In the genomic region with DNA sequence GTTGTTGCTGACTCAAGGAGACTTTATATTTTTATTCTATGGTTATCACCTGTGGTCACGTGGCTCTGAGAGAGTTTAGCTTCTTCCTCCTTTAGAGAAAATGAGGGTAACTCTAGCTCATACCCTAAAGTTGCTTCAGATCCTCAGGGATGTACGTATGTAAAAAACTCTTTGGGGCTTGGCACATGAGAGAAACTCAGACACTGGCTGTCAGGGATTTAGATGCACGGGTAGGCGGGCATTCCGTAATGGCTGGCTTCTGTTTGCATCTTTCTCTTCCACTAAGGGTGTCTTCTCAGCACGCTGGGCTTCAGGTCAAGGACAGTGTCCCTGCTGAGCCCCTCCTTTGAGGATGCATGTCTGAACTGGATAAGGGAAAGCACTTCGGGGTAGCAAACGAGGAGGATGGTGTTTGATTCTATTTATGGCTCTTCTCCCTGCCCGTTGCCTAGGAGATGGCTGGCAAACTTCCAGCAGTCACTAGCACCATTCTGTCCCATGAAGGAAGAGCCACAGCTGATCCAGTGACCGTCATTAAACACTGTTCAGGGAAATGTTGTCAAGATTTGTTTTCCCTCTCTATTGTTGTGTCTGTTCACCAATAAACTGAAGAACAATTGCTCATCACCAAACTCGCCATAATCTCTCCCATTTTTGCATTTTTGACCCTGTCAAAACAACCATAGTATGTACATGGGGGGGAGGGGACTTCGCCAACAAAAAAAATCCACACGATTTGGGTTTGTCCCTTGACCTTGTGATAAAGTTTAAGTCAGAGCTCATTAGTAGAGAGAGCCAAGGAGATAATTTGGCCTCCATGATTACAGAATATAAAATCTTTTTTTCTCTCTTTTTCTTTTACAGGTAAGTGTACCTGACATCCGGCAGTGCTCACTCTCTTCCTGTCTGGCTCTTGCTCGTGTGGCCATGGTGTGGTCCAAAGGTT, we compare ENCODE assay signal across 9 mouse cellular contexts.
DNase-seq lines count a peak whose midpoint lies in the region; ATAC-seq and TF ChIP-seq lines count a peak whose summit lies in the region.
"Had no signal": no experiment of that assay in that cellular context is flagged by ENCODE, and none has a peak within 500 bp of the region (broad histone marks: within the 10 kb centered on the region; RNA-seq: fewer than 3 reads in every experiment).

No protein-coding gene starts in this region.

- peak; percentile 97 for DNase-seq in heart, adult 11 months
- DNase-seq in heart, postnatal 25 days (ENCODE audit: low spot score), result no peak
- DNase-seq in cerebellum, postnatal 14 days, result peak; percentile 97
- peak; percentile 58 to 64 for DNase-seq in heart, adult 9 months (ENCODE audit: low spot score in 2 of 2)
- peak; percentile 29 for DNase-seq in kidney, adult 9 months
- peak; percentile 93 for DNase-seq in lung, embryonic 14.5 days
- peak; percentile 71 to 73 for DNase-seq in right cerebral cortex, adult 2 months (ENCODE audit: low spot score in 2 of 2)
- no peak for DNase-seq in spleen, postnatal 14 days (ENCODE audit: low spot score in 2 of 2)

- H3K27me3 ChIP-seq in lung, embryonic 14.5 days (ENCODE audit: insufficient read depth, low read length), result no peaks in the 10 kb centered on the region
- H3K27me3 ChIP-seq: embryonic facial prominence, embryonic 13.5 days had no signal

- intact Hi-C loops in heart, postnatal 25 days (cut with DNase I), result no loop called here

- H3K4me1 ChIP-seq in lung, embryonic 14.5 days (ENCODE audit: insufficient read depth), result peaks cover 12% of the 10 kb centered on the region

- no peak overlapping the region for H3K4me3 ChIP-seq in lung, embryonic 14.5 days (ENCODE audit: low read depth, low read length)
- H3K4me3 ChIP-seq: embryonic facial prominence, embryonic 13.5 days had no signal

- no peaks in the 10 kb centered on the region for H3K36me3 ChIP-seq in lung, embryonic 14.5 days (ENCODE audit: insufficient read depth)
- H3K36me3 ChIP-seq: embryonic facial prominence, embryonic 13.5 days had no signal

- 0 out of 2 replicates have a peak overlapping the region, but pooled peaks have one; percentile 12 for H3K27ac ChIP-seq in lung, embryonic 14.5 days (ENCODE audit: low read depth)
- H3K27ac ChIP-seq: embryonic facial prominence, embryonic 13.5 days had no signal

- no peaks in the 10 kb centered on the region for H3K9me3 ChIP-seq in lung, embryonic 14.5 days (ENCODE audit: low read depth, low read length)
- H3K9me3 ChIP-seq: embryonic facial prominence, embryonic 13.5 days had no signal

- ATAC-seq in lung, embryonic 14.5 days (ENCODE audit: insufficient read depth), result peak; percentile 89; the same call in 1 of the 2 replicates

- 41% methylated on average over 15 of the region's 15 CpGs for WGBS in lung, embryonic 14.5 days

- H3K9ac ChIP-seq in lung, embryonic 14.5 days, result no peak overlapping the region
- H3K9ac ChIP-seq: embryonic facial prominence, embryonic 13.5 days had no signal

- peak overlapping the region; percentile 35 for H3K4me2 ChIP-seq in lung, embryonic 14.5 days
- H3K4me2 ChIP-seq: embryonic facial prominence, embryonic 13.5 days had no signal

- no peak for TF ChIP-seq CTCF in lung, embryonic 14.5 days (IDR thresholded peaks at IDR 0.05; ENCODE audit: low read depth)

Comparison
In these comparisons a context has a peak if more than half of its experiments do, and no peak if none do; other contexts are left out.
1. DNase-seq: peak in heart, adult 11 months (single experiment), cerebellum, postnatal 14 days (2 of 2), heart, adult 9 months (2 of 2), kidney, adult 9 months (single experiment), lung, embryonic 14.5 days (single experiment) and right cerebral cortex, adult 2 months (2 of 2); none in heart, postnatal 25 days (single experiment) and spleen, postnatal 14 days (0 of 2).